Mouse (Mus musculus) mammary gland, adult 2 months (tissue): ENCODE data around the gene Aff4. TPM values are rescaled to one million over a fixed set of nuclear protein-coding genes. Genes with fewer than 3 reads are reported as not detected.

Experiments used
- polyA plus RNA-seq: library from polyadenylated mRNA; depleted of rRNA; stranded (reverse); fragments of >200 nt; gene quantifications from 2 replicates; pipeline ENCODE4 v1.2.3, GENCODE M21; 2012; ENCODE audit warnings: low replicate concordance; rRNA removed

The Aff4 gene
- polyA plus RNA-seq: 12.0 and 34.4 TPM in 2 replicates

GRCm38 (mm10) chr11:53350291-53351223 is at the start of gene Aff4:
Aff4 (plus strand) TSS chr11:53350833.

GRCm38 (mm10) chr11:53324512-53324968 is 26.1 kb upstream of the Aff4 start, which contains the start of gene Zcchc10:
Zcchc10 (plus strand) TSS chr11:53324679.

GRCm38 (mm10) chr11:53423036-53423435 is 72.4 kb downstream of the Aff4 start, which contains the start of gene Leap2:
Leap2 (minus strand) TSS chr11:53423170.

GRCm38 (mm10) chr11:53430670-53431346 is 80.2 kb downstream of the Aff4 start, which contains the start of the genes Uqcrq and Gdf9:
Uqcrq (minus strand) TSS chr11:53430831.
Gdf9 (plus strand) TSS chr11:53431023.

DNA sequence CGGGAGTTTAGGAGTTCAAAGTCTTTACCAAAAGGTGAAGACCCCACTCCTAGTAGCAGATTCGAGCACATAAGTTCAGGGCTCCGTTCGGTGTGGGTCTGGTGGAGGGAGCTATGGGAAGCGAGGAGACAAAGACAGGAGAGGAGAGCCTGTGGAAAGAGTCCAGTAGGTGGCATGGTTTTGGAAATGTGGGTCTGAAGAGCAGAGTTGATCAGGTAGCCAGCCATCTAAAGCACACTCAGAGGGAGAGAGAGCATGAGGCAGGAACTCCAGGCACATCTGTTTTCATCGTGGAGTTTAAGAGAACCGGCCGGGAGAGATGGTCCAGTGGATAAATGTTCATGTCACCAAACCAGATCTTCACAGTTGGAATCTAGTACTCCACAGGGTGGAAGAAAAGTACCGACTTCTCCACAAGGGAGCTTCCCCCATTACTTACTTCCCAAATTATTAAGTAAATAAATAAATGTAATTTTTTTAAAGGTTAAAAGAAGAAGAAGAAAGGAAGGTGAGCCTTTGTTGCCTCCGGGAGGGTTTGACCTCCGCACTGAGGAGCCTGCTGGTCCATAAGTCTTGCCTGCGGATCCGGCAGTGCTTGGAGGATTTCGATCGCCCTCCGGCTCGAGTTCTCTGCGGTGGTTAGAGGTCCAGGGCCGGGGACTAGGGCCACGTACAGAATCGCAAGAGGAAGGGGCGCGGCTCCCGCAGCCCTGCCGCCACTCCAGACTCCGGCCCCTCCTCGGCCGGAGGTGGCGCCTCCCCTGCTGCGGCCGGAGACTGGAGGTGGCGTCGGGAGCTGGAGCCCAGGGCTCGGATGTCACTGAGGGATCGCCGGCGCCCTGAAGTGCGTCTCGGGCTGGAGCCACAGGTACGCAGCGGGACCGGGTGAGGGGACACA is 106.1 kb downstream of the Aff4 start, which contains the start of the genes Gm10447 and Shroom1:
Gene Gm10447, minus strand, starts transcription at position 637 of the 898 bp plus-strand sequence.
Gene Shroom1, plus strand, starts transcription at position 732 of the 898 bp plus-strand sequence.

GRCm38 (mm10) chr11:53469968-53470695 is 119.5 kb downstream of the Aff4 start, which contains the start of gene Gm9837:
Gm9837 (minus strand) TSS chr11:53470479.

Other genes starting within 250 kb of the Aff4 start
- gene Hspa4, start 50.4 kb upstream of the Aff4 start, polyA plus RNA-seq: 19.7 and 35.9 TPM in 2 replicates
- gene Zcchc10, start 26.2 kb upstream of the Aff4 start, polyA plus RNA-seq: 5.2 and 9.7 TPM in 2 replicates
- 0.44 TPM in 1 of 2 replicates, not detected in the other for gene Leap2, start 72.3 kb downstream of the Aff4 start, polyA plus RNA-seq
- 812 and 888 TPM in 2 replicates for gene Uqcrq, start 80.0 kb downstream of the Aff4 start, polyA plus RNA-seq
- gene Gdf9, start 80.2 kb downstream of the Aff4 start, polyA plus RNA-seq: 1.2 and 1.8 TPM in 2 replicates
- 0.56 and 0.69 TPM in 2 replicates for gene Gm10447, start 106.3 kb downstream of the Aff4 start, polyA plus RNA-seq
- gene Shroom1, start 106.4 kb downstream of the Aff4 start, polyA plus RNA-seq: 5.9 and 8.6 TPM in 2 replicates
- gene Gm9837, start 119.6 kb downstream of the Aff4 start, polyA plus RNA-seq: not detected in 2 replicates
- gene Gm9945, start 129.3 kb downstream of the Aff4 start, polyA plus RNA-seq: not detected in 2 replicates
- 0.06 and 0.10 TPM in 2 replicates for gene Sowaha, start 129.4 kb downstream of the Aff4 start, polyA plus RNA-seq
- 31.3 and 35.0 TPM in 2 replicates for gene Sept8, start 168.4 kb downstream of the Aff4 start, polyA plus RNA-seq
- 3.7 and 10.5 TPM in 2 replicates for gene Kif3a, start 216.5 kb downstream of the Aff4 start, polyA plus RNA-seq